Mouse (Mus musculus): ENCODE data around the gene Olfr1504. TPM values are rescaled to one million over a fixed set of nuclear protein-coding genes. Genes with fewer than 3 reads are reported as not detected.

The Olfr1504 gene
- total RNA-seq (2012; rRNA removed) (not detected in 2 replicates), polyA plus RNA-seq (2012; ENCODE audit: insufficient read depth in 1 of 2, insufficient read length in 2 of 2, low read depth in 1 of 2, low replicate concordance in 2 of 2, missing spikeins in 1 of 2) (not detected)

DNA sequence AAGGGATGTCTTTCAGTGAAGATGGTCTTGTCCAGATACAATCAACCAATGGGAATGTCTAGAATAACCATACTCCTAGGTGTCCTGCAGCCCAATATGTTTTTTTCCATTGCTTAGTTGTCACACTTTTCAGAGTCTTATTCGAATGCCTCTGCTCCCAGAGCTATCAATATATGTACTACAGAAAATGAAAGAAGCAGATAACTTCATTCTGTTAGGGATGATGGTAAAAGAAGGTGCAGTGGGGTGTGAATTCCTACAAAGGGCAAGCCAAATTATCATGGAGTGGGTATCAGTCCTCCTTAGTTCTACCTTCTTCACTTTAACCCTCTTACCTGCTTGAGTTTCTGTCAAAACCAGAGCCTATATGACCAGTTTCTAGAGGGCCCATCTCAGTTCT is at the start of gene Olfr1504:
TSS of gene Olfr1504 (minus strand) at position 101 of the 400 bp plus-strand sequence.
- TF ChIP-seq MYC (IDR thresholded peaks at IDR 0.05; ENCODE audit: low read depth, low read length), result no peak
- no peak for TF ChIP-seq MAX (IDR thresholded peaks at IDR 0.05; ENCODE audit: low read length)
- TF ChIP-seq USF2 (IDR thresholded peaks at IDR 0.05; ENCODE audit: borderline replicate concordance in 1 of 2, insufficient read depth in 1 of 2, low read depth in 1 of 2, low read length in 2 of 2), result no peak
- TF ChIP-seq TBP (IDR thresholded peaks at IDR 0.05; ENCODE audit: low read depth, low read length), result no peak
- no peak for TF ChIP-seq POLR2AphosphoS5 (IDR thresholded peaks at IDR 0.05; ENCODE audit: borderline replicate concordance, low read depth, low read length)
- no peak for TF ChIP-seq GATA1 (IDR thresholded peaks at IDR 0.05; ENCODE audit: low read depth, low read length)
- TF ChIP-seq CTCF (IDR thresholded peaks at IDR 0.05 in 2 of 3, conservative IDR thresholded peaks at IDR 0.05 in 1 of 3; ENCODE audit: control insufficient read depth in 1 of 3, insufficient read depth in 1 of 3, low read depth in 2 of 3, low read length in 3 of 3, poor library complexity in 1 of 3, severe bottlenecking in 1 of 3), result no peak
- TF ChIP-seq CHD1 (IDR thresholded peaks at IDR 0.05; ENCODE audit: low read depth, low read length), result no peak
- no peaks in the 10 kb centered on the region for H3K4me1 ChIP-seq (ENCODE audit: control insufficient read depth in 1 of 2, insufficient read depth in 2 of 2, low read length in 2 of 2)
- no peak for DNase-seq (ENCODE audit: low read depth, low spot score)
- no peaks in the 10 kb centered on the region for H3K36me3 ChIP-seq (ENCODE audit: control insufficient read depth in 1 of 2, insufficient read depth in 2 of 2, low read length in 2 of 2)
- H3K9ac ChIP-seq (ENCODE audit: control insufficient read depth, low read depth, low read length, poor library complexity, severe bottlenecking), result no peak within 1 kb of the TSS
- no peaks in the 10 kb centered on the region for H3K27me3 ChIP-seq (ENCODE audit: control insufficient read depth in 1 of 2, insufficient read depth in 2 of 2, low read length in 2 of 2)
- H3K79me2 ChIP-seq (ENCODE audit: control insufficient read depth, insufficient read depth, low read length, poor library complexity), result no peaks in the 10 kb centered on the region
- H3K27ac ChIP-seq (ENCODE audit: control insufficient read depth, low read depth, low read length), result no peak within 1 kb of the TSS
- H3K9me3 ChIP-seq (replicated peaks; ENCODE audit: insufficient read depth, low read length), result no peaks in the 10 kb centered on the region
- H3K4me3 ChIP-seq (ENCODE audit: control insufficient read depth in 1 of 2, insufficient read depth in 1 of 2, low read depth in 2 of 2, low read length in 2 of 2), result no peak within 1 kb of the TSS

GRCm38 (mm10) chr19:13913230-13913629 is 15.5 kb upstream of the Olfr1504 start, which contains the start of gene Olfr1505:
Gene Olfr1505, plus strand, starts transcription at chr19:13913530.
- Histone ChIP-seq H3K9ac (ENCODE audit: control insufficient read depth, low read depth, low read length, poor library complexity, severe bottlenecking) (no peak within 1 kb of the TSS), H3K27me3 (ENCODE audit: control insufficient read depth in 1 of 2, insufficient read depth in 2 of 2, low read length in 2 of 2) (no peaks in the 10 kb centered on the region), H3K9me3 (replicated peaks; ENCODE audit: insufficient read depth, low read length) (no peaks in the 10 kb centered on the region), H3K79me2 (ENCODE audit: control insufficient read depth, insufficient read depth, low read length, poor library complexity) (no peaks in the 10 kb centered on the region), H3K4me1 (ENCODE audit: control insufficient read depth in 1 of 2, insufficient read depth in 2 of 2, low read length in 2 of 2) (no peaks in the 10 kb centered on the region), H3K27ac (ENCODE audit: control insufficient read depth, low read depth, low read length) (no peak within 1 kb of the TSS), H3K4me3 (ENCODE audit: control insufficient read depth in 1 of 2, insufficient read depth in 1 of 2, low read depth in 2 of 2, low read length in 2 of 2) (no peak within 1 kb of the TSS), H3K36me3 (ENCODE audit: control insufficient read depth in 1 of 2, insufficient read depth in 2 of 2, low read length in 2 of 2) (no peaks in the 10 kb centered on the region)
- DNase-seq (ENCODE audit: low read depth, low spot score), result no peak
- TF ChIP-seq ZMIZ1 (IDR thresholded peaks at IDR 0.05; ENCODE audit: low read depth, low read length) (no peak), MXI1 (IDR thresholded peaks at IDR 0.05; ENCODE audit: low read depth, low read length) (no peak), MYB (IDR thresholded peaks at IDR 0.05; ENCODE audit: low read depth, low read length) (no peak), MAFK (IDR thresholded peaks at IDR 0.05; ENCODE audit: borderline replicate concordance, low read depth, low read length) (no peak), KAT2A (conservative IDR thresholded peaks at IDR 0.05; ENCODE audit: low read depth, low read length) (no peak), ZC3H11A (IDR thresholded peaks at IDR 0.05; ENCODE audit: low read depth, low read length) (no peak), CTCF (IDR thresholded peaks at IDR 0.05 in 2 of 3, conservative IDR thresholded peaks at IDR 0.05 in 1 of 3; ENCODE audit: control insufficient read depth in 1 of 3, insufficient read depth in 1 of 3, low read depth in 2 of 3, low read length in 3 of 3, poor library complexity in 1 of 3, severe bottlenecking in 1 of 3) (no peak), CHD2 (IDR thresholded peaks at IDR 0.05; ENCODE audit: low read length) (no peak), POLR2A (IDR thresholded peaks at IDR 0.05; ENCODE audit: control insufficient read depth in 1 of 2, insufficient read depth in 1 of 2, low read depth in 1 of 2, low read length in 2 of 2, poor library complexity in 1 of 2) (no peak), MAZ (IDR thresholded peaks at IDR 0.05; ENCODE audit: low read depth, low read length) (no peak), EP300 (IDR thresholded peaks at IDR 0.05; ENCODE audit: low read depth in 1 of 2, low read length in 2 of 2) (no peak), MYC (IDR thresholded peaks at IDR 0.05; ENCODE audit: low read depth, low read length) (no peak), MEF2A (IDR thresholded peaks at IDR 0.05; ENCODE audit: extremely low read depth, insufficient replicate concordance, low read depth, low read length, poor library complexity, severe bottlenecking) (no peak), RCOR1 (IDR thresholded peaks at IDR 0.05; ENCODE audit: low read depth, low read length) (no peak), TCF12 (IDR thresholded peaks at IDR 0.05; ENCODE audit: low read depth, low read length) (no peak)
